Mouse (Mus musculus) duodenum, adult 2 months (tissue): ENCODE data around the gene Olfr1487. TPM values are rescaled to one million over a fixed set of nuclear protein-coding genes. Genes with fewer than 3 reads are reported as not detected.

ENCODE experiments used
- polyA plus RNA-seq: library from polyadenylated mRNA; depleted of rRNA; stranded (reverse); fragments of >200 nt; gene quantifications from 2 replicates; pipeline ENCODE4 v1.2.3, GENCODE M21; 2012; ENCODE audit warnings: low replicate concordance; rRNA removed

Olfr1487 gene
- not detected in 2 replicates for polyA plus RNA-seq

DNA sequence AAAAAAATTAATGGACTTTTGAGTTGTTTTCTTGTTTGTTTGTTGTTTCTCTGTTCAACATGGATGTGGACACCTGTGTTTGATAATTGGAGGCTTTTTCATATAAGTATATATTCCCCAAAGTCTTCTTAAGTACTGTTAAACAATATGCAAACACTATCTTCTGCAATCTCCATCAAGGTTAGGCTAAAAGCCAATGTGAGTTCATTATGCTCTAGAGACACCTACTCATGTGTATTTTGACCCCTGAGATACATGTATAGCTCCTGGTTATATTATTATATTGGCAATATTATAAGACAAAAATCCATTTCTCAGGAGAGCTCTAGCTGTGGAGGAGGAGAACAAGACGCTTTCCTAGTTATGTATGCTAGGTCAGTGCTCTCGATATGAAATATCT is at the start of gene Olfr1487:
Gene Olfr1487 (plus strand): TSS at position 301 of the 400 bp plus-strand sequence.

DNA sequence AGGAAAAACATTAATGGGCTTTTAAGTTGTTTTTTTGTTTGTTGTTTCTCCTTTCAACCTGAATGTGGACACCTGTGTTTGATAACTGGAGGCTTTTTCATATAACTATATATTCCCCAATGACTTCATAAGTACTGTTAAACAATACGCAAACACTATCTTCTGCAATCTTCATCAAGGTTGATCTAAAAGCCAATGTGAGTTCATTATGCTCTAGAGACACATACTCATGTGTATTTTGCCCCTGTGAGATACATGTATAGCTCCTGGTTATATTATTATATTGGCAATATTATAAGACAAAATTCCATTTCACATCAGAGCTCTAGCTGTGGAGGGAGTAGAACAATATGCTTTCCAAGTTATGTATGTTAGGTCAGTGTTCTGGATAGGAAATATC is 34.0 kb upstream of the Olfr1487 start, which contains the start of gene Olfr1484:
Gene Olfr1484 (plus strand): TSS at position 301 of the 400 bp plus-strand sequence.

DNA sequence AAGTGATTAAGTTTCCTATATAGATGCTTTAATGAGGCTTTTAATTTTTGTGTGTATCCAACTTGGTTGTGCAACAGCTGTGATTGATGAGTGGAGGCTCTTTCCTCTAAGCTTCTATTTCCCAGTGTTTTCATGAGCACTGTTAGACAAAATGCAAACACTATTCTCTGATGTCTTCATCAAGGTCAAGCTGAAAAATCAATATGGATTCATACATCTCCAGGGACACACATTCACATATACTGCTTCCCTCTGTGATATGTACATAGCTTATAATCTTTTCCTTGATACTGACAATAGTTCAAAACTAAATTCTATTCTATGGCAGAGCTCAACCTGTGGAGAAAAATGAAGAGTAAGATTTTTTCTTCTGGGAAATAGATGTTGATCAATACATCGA is 14.1 kb downstream of the Olfr1487 start, which contains the start of gene Olfr1489:
Gene Olfr1489 (plus strand): TSS at position 301 of the 400 bp plus-strand sequence.

DNA sequence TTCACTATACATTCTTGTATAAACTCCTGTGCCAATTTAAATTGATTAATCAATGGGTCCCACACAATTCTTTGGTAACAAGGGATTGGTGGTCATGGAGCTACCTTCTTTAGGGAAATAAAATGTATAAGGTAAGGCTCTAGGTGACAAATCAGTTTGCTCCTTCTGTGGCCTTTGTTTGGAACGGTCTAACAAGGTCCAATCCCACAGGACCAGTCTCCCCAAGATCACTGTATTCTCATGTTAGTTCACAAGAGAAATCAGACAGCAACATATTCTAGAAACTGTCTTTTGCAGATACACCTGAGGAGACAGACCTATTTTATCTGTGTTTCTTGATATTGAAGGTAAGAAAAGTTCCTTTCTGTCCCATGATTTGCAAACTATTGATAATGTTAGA is 33.6 kb downstream of the Olfr1487 start, which contains the start of gene Olfr1490:
Gene Olfr1490 (plus strand): TSS at position 301 of the 400 bp plus-strand sequence.

Other genes starting within 250 kb of the Olfr1487 start
- not detected in 2 replicates for gene Olfr1469, start 209.5 kb upstream of the Olfr1487 start, polyA plus RNA-seq
- gene Olfr1471, start 174.0 kb upstream of the Olfr1487 start, polyA plus RNA-seq, result not detected in 2 replicates
- gene Olfr1472, start 161.3 kb upstream of the Olfr1487 start, polyA plus RNA-seq, result not detected in 2 replicates
- not detected in 2 replicates for gene Olfr1474, start 147.8 kb upstream of the Olfr1487 start, polyA plus RNA-seq
- not detected in 2 replicates for gene Olfr1475, start 137.2 kb upstream of the Olfr1487 start, polyA plus RNA-seq
- not detected in 2 replicates for gene Olfr1477, start 116.8 kb upstream of the Olfr1487 start, polyA plus RNA-seq
- gene Olfr1480, start 89.5 kb upstream of the Olfr1487 start, polyA plus RNA-seq, result not detected in 2 replicates
- gene Olfr1484, start 33.9 kb upstream of the Olfr1487 start, polyA plus RNA-seq, result not detected in 2 replicates
- gene Olfr1489, start 14.2 kb downstream of the Olfr1487 start, polyA plus RNA-seq, result not detected in 2 replicates
- not detected in 2 replicates for gene Olfr1490, start 33.7 kb downstream of the Olfr1487 start, polyA plus RNA-seq
- gene Olfr1491, start 79.9 kb downstream of the Olfr1487 start, polyA plus RNA-seq, result not detected in 2 replicates
- gene Olfr1493-ps1, start 105.9 kb downstream of the Olfr1487 start, polyA plus RNA-seq, result not detected in 2 replicates
- not detected in 2 replicates for gene Olfr1494, start 122.4 kb downstream of the Olfr1487 start, polyA plus RNA-seq
- gene Olfr1495, start 147.2 kb downstream of the Olfr1487 start, polyA plus RNA-seq, result not detected in 2 replicates
- gene Olfr1496, start 160.5 kb downstream of the Olfr1487 start, polyA plus RNA-seq, result not detected in 2 replicates
- not detected in 2 replicates for gene Olfr1497, start 180.8 kb downstream of the Olfr1487 start, polyA plus RNA-seq
- gene Olfr1499, start 202.1 kb downstream of the Olfr1487 start, polyA plus RNA-seq, result not detected in 2 replicates
- gene Olfr1500, start 213.1 kb downstream of the Olfr1487 start, polyA plus RNA-seq, result not detected in 2 replicates
- not detected in 2 replicates for gene Olfr1501, start 233.3 kb downstream of the Olfr1487 start, polyA plus RNA-seq
- not detected in 2 replicates for gene Olfr1502, start 244.4 kb downstream of the Olfr1487 start, polyA plus RNA-seq